Mouse (Mus musculus): ENCODE data around the gene Zfp866.

Gene Zfp866

DNA sequence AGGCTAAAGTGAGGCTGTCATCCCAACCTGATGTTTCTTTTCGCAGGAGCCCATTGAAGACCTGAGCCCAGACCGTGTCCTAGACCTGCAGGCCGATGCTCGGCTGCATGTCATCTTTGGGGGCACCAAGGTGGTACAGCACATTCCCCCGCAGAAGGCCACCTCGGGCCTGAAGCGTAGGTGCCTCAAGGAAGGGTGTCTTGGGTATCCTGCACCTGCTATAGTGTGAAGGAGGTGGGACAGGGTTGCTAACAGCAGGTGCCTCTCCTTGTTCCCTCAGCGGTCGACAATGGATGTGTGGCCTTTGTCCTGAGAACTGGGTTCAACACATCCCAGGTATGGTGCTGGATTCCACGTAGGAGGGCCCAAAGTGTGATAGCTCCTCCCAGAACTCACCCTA, 6.7 kb upstream of the Zfp866 start:
- DNase-seq (ENCODE audit: low read depth, low spot score): no peak

DNA sequence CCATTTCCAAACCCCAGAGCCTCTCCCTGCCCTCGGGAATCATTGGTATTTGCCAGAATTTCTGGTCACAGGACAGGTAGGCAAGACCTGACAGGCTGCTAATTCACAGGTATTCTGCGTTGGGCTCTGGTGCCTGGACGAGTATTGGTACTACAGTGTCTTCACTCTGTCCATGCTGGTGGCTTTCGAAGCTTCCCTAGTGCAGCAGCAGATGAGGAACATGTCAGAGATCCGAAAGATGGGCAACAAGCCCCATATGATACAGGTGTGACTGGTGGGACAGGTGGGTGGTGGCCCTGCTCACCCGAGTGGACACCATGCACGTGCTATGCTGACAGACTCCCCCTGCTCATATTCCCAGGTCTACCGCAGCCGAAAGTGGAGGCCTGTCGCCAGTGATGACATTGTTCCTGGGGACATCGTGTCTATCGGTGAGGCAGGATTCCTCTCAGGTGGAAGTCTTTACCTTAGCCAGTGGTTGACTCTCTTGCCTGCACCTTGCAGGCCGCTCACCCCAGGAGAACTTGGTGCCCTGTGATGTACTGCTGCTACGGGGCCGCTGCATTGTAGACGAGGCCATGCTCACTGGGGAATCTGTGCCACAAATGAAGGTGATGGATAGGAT, 5.9 kb upstream of the Zfp866 start:
- DNase-seq (ENCODE audit: low read depth, low spot score): no peak

DNA sequence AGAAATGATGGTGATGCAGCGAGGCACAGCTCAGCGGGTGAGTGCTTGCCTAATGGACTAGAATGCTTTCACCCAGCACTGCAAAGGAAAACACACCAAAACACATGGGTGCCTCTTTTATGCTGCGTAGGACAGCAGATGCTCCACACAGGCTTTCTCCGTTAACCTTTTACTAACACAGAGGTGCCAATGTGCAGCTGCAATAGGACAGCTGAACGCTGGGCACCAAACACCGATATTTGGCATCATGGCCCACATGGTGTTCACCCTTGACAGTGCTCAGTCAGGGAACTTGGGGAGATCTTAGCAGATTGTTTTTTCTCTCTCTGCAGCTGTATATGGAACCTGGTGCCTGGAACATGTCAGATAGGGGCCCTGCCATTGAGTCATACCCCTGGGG, 3.9 kb upstream of the Zfp866 start:
- no peak for DNase-seq (ENCODE audit: low read depth, low spot score)

DNA sequence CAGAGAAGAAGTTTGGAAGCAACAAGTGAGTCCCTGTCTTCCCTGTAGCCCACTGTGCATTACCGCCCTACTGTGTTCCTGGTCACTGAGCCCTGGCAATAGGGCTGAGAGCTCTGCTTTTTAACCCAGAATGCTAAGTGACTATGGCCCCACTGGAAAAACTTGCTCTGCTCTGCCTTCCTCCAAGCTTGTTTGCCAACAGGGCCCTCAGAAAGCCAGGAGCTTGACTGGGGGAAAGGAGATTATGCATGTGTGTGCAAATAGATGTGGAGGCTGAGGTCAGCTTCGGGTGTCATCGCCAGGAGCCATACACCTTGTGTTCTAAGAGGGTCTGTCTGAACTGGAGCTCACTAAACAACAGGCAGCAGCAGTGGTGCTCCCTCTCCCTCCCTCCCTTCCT, 3.1 kb upstream of the Zfp866 start:
- DNase-seq (ENCODE audit: low read depth, low spot score): no peak

DNA sequence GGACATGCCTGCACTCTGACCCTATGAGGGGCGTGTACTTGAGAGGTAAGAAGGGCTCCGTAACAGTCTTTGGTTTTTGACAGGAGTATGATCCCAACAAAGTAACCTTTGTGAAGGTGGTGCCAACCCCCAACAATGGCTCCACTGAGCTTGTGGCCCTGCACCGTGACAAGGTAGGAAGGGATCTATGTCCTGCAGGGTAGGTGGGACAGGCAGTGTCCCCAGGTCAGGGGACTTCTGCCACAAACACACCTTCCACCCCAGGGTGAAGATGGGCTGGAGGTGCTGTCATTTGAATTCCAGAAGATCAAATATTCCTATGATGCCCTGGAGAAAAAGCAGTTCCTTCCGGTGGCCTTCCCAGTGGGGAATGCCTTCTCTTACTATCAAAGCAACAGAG, 2.7 kb upstream of the Zfp866 start:
- DNase-seq (ENCODE audit: low read depth, low spot score): no peak

DNA sequence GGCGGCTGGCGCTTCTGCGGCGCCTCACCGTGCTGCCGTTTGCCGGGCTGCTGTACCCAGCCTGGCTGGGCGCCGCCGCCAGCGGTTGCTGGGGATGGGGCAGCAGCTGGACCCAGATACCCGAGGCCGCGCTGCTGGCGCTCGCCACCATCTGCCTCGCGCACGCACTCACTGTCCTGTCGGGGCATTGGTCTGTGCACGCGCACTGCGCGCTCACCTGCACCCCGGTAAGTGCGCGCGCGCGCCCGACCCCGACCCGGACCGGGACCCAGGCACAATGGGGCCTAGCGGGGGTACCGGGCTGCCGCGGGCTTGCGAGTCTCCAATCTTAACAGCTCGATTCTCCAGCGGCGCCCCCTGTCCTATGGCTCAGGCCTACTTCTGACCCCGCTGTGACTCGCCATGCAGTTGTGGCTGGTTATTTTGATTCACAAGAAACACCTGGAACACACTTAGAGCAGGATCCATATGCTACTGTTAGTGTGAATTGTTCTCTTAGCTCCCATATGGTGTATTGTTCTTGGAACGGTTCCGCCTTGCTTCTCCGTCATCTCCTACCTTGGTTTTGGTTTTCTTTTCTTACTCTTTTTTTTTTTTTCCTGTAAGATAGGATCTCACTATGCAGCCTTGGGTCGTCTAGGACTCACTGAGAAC, 564 bp upstream of the Zfp866 start:
- no peak for DNase-seq (ENCODE audit: low read depth, low spot score)

DNA sequence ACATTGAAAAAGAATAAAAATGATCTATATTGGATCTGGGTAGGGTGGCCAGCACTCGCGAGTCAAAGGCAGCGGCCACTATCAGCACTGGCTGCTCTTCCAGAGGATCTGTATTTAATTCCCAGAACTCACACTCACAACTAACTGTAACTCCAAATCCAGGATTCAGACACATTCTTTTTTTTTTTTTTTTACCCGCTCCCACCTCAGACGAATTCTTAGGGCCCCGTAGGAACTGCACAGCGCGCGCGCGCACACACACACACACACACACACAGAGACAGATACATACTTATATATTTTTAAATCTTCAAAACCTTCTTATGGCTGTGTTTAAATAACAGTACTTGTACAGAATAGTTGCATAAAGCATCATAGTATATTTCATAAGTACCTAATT, 614 bp downstream of the Zfp866 start:
- no peak for DNase-seq (ENCODE audit: low read depth, low spot score)

DNA sequence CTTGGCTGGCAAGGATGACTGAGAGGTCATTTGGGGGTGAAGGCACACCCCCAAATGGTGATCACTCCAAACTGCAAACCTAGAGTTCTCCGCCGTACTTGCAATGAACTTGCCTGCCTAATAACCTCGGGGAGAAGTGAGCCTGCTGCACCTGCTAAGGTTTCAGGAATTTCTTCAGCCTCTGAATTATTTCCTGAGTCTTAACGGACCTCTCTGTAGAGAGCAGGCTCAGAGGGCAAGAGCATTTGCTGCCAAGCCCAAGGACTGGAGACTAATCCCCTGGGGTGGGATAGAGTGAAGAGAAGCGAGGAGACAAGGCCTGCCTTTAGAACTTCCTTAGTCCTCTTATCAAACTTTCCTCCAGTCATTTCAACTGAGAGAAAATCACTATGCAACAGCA, 1.2 kb downstream of the Zfp866 start:
- DNase-seq (ENCODE audit: low read depth, low spot score): no peak

DNA sequence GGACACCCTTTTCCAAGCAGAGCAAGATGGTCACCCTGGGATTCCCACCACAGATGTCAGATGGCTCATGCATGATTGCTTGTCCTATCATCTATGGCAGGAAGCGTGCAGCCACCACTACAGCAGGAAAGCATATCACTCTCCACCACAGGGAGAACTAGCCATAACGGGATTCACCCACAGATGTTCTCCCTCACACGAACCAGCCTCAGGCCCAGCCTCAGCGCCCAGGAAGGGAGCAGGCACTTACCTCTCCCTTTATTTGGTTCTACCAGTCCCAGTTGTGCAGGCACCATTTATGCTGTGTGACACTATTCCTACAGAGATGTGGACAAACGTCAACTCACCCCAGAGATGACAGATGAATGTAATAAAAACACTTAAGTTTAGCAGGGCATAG, 1.9 kb downstream of the Zfp866 start:
- DNase-seq (ENCODE audit: low read depth, low spot score): no peak

DNA sequence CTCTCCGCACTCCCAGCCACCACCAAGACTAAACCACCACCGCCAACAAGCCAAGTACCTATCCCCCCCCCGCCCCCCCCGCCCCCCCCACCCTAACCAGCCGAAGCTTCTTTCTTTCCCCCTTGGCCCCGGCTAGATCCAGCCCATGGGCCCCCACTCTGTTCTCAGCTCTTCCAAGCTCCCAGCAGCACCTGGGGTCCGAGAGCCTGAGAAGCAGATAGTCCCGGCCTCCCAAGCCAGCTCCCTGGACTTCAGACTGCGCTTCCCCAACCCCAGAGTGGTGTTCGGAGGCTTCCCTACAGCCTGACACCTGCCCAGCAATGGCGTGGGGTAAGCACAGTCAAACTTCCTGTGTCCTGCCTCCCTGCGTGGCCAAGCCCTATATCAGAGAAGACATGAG, 13.9 kb downstream of the Zfp866 start:
- no peak for DNase-seq (ENCODE audit: low read depth, low spot score)

DNA sequence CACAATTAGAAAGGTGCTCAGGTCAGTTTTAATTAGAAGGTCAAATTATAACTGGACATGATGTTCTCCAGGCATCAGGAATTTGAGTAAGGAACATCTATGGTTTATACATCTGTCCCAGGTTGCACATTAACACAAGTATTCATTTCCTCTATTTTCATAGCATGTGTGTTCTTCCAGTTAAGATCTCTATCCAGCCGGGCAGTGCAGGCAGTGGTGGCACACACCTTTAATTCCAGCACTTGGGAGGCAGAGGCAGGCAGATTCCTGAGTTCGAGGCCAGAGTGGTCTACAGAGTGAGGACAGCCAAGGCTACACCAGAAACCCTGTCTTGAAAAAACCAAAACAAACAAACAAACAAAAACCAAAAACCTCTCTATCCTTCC, 15.8 kb downstream of the Zfp866 start:
- DNase-seq (ENCODE audit: low read depth, low spot score): no peak

DNA sequence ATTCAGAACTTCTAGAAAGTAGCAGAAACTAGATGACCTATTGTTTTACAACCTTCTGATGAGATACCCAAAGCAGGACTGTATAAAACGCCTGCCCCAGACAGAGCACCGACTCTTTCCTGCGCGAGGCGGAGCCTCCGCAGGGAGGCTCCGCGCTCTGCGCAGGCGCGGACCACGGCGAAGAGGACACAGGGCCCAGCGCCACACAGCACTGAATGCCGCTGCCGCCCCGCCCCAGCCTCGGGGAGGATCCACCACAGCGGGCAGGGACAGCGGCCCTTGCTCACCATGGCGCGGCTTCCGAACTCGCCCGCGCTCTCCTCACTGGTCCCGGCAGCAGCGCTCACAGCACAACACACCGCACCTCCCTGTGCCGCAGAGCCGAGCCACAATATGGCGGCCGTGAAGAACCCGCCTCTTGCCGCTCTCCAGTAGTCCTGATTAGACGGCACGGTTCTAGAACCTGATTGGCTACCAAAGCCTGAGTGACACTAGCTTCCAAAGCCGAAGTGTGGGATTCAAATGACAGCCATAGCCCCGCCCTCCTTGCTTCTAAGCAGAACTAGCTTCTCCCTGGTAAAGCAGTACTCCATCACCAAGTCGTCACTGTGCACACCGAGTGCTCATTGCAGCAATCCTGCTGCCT, 16.4 kb downstream of the Zfp866 start, which contains the start of gene Gm20422:
Gene Gm20422 (minus strand): TSS at position 384 of the 646 bp plus-strand sequence.
- DNase-seq (ENCODE audit: low read depth, low spot score): peak; percentile 95

DNA sequence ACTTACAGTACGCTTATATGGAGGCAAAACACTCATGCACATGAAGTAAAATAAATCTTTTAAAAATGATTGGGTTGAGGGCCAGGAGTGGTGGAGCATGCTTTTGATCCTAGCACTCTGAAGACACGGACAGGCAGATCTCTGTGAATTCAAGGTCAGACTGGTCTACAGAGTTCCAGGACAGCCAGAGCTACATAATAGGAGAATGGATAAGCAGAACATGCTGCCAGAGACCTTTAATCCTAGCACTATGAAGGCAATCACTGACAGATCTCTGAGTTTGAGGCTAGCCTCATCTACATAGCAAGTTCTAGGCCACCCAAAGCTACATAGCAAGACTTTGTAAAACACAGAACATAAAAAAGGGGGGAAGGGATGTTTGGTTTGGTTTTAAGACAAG, 18.9 kb downstream of the Zfp866 start:
- DNase-seq (ENCODE audit: low read depth, low spot score): no peak

DNA sequence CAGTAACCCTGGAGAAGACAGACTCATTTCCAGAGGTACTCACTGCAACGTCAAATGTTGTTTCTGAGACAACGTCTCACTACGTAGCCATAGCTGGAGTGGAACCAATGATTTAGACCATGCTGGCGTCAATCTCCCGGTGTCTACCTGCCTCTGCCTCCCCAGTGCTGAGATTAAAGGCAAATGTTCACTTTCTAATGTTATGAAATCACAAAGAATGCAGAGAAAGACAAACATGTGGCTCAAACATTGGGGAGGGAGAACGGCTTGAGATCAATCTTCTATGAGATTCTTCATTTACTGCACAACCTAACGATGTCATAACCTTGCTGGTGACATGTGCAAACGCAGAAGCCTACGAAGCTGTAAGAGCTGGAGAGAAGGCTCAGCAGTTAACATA, 19.8 kb downstream of the Zfp866 start:
- no peak for DNase-seq (ENCODE audit: low read depth, low spot score)

DNA sequence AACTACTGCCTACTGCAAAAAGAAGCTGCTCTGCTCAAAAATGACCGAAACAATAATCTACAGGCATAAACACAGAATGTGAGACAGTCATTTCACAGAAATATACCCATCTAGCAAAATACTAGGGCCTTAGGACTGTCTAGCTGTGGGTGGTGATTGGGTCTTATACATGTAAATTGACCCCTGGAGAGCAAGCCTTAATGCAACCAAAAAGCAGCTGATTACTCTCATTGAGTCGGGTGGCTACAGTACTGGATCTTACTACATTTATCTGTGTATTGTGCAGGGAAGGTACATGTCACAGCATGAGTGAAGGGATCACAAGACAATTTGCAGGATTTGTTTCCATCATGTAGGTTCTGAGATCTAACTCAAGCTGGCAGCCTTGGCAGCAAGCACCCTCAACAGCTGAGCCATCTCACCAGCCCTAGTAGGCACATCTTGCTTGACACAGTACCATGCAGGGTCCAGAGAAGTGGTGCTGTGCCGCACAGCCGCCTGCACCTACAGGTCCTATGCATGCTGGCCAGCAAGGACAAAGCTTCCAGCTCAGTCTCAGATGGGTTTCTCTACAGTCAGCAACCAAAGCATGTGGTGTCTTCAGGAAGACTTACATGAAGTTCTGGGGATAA, 29.0 kb downstream of the Zfp866 start:
- no peak for DNase-seq (ENCODE audit: low read depth, low spot score)

DNA sequence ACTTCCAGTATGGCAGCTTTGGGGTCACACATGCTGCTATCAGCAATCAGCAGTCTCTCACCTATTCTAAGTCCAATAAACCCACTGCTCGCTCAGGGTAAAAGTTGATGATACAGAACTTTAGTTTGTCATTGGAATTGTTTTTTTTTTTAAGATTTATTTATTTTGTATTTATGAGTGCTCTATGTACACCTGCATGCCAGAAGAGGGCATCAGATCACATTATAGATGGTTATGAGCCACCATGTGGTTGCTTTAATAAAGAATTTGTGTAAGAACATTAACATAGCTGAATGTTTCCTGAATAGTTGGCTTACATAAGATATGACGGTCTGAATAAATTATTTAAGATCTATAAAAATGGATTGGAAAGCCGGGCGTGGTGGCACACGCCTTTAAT, 32.7 kb downstream of the Zfp866 start:
- DNase-seq (ENCODE audit: low read depth, low spot score): no peak

DNA sequence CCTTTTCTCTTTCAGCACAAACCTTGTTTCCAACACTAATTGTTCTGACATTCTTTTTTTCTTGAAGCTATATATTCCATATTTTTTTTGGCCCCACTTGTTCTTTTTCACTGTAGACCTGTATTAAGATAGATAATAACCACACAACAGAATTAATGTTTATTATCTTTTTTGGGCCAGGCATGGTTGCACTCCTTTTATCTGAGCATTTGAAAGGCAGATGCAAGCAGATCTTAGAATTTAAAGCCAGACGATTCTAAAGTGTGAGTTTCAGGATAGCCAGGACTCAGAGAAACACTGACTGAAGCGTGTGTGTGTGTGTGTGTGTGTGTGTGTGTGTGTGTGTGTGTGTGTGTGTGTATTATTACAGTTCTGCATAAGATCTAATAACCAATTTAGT, 38.5 kb downstream of the Zfp866 start:
- no peak for DNase-seq (ENCODE audit: low read depth, low spot score)

DNA sequence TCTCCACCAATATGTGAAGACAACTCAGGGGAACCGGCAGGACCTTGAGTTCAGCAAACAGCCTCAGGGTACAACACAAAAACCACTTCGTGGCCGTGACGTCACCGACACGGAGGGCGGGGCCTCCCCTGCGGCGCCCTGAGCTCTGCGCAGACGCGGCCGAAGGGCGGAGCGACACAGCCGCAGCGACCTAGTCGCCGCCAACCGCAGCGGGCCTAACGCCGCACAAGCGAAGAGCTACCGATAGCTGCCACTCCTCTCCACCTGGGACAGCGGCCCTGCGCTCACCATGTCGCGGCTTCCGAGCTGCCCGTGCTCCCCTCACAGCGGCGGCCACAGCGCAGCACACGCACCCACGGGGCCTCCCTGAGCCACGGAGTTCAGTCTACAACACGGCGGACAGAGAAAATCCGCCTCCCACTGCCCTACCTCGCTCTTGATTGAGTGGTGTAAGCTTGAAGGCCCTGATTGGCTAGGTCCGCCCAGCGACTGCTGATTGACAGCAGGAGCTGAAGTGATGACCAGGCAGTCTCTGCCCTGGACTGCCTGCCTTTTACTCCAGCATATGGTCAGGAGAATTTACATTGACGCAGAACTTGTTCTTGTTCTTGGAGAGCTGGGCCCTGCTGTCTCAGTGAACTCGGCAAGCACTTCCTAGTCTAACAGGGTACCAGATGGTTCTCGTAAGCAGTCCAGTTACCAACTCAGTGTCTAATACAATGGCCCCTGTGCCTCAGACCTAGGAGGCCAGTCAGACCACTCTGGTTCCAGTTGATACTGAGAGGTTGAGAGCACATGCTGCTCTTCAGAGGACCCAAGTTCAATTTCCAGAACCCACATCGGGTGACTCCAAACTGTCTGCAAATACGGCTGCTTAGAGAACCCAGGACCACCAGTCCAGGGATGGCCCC, 41.2 kb downstream of the Zfp866 start, which contains the start of gene Zfp963:
Gene Zfp963 (minus strand): TSS at position 427 of the 911 bp plus-strand sequence.
- DNase-seq (ENCODE audit: low read depth, low spot score): peak; percentile 85

DNA sequence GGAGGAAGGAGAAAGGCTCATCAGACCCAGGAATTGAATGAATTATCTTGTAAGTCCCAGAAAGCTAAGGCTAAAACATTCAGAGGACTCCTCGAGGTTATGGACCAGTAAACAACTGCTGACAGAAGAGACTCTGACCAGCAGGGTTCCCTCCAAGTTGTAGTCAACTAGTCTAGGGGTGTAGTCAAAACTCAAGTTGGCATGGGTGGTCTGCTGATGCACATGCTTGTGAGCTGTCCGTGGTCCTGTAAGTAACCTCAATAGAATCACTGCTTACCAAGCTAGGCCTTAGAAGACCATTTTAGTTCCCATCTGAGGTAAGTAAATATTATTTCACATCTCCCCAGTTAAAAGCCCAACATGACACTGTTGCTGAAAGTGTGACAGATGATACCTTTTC, 49.7 kb downstream of the Zfp866 start:
- no peak for DNase-seq (ENCODE audit: low read depth, low spot score)

DNA sequence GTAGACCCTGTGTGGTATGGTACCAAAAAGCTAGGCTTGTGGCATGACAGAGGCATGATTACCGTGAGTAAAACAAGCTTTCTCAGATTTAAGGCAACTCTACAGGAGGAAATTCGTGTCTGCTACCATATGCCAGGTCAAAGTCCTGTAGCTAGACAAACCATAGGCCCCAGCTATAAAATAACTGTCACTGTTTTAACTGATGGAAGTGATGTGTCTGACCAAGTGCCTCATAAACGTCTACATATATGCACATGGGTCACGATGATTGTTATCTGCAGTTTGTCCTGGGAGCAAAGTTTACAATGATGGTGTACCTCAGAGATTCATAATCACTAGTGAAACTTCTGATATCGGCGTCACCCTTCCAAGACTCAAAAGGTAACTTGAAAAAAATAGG, 50.2 kb downstream of the Zfp866 start:
- DNase-seq (ENCODE audit: low read depth, low spot score): no peak

DNA sequence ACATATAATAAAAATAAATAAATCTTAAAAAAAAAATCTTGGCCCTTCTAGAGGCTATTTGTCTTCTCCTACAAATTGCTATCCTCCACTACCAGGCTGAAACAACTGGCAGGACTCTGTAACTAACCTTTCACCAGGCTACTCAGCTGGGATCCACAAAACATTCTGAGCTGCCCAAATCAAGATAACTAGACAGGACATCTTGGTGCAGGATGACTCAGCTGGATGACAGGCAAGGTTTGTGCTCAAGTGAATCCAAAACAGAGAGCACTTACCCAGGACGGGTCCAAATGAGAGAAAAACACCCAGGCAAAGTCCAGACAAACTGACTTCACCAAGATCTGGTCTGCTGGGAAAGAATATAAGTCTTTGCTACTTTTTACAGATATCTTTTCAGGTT, 55.5 kb downstream of the Zfp866 start:
- DNase-seq (ENCODE audit: low read depth, low spot score): no peak

DNA sequence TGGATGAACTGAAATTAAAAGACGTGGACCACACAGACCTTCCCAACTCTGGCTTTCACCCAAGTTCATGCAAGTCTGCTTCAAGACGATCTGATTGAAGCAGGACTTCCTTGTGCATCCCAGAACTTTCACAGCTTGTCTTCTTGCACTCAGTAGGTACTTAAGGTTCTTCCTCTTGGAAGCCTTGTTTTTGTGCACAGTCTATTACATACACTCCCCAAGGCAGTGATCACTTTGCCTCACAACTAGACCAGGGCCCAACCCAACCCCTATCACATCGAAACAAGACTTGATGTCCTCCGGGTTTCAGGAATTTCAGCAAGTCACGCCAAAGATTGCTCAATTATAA, 73.8 kb downstream of the Zfp866 start:
- DNase-seq (ENCODE audit: low read depth, low spot score): no peak

All from retina, adult 2 months (tissue).